27 mouse cellular contexts compared by ENCODE assay signal in genomic region chr9:42277162-42277561, GRCm38 (mm10).
"Had no signal": no experiment of that assay in that cellular context is flagged by ENCODE, and none has a peak within 500 bp of the region (broad histone marks: within the 10 kb centered on the region; RNA-seq: fewer than 3 reads in every experiment).

No protein-coding gene starts in this region.

- ATAC-seq: hindbrain, embryonic 16.5 days; inflammation-experienced regulatory T-cells, adult 6 months; intestine, embryonic 15.5 days; intestine, postnatal 0 days; liver, postnatal 0 days had no signal

- H3K27ac ChIP-seq: gastrocnemius, adult 2 months; heart, adult 2 months; heart, embryonic 13.5 days; heart, embryonic 15.5 days; hindbrain, embryonic 10.5 days; hindbrain, embryonic 12.5 days; hindbrain, embryonic 14.5 days; intestine, embryonic 15.5 days; layer of hippocampus, adult 2 months; left cerebral cortex, adult 2 months; limb, embryonic 10.5 days; limb, embryonic 12.5 days; liver, embryonic 13.5 days; liver, embryonic 15.5 days had no signal

- H3K27me3 ChIP-seq: heart, embryonic 15.5 days; hindbrain, embryonic 12.5 days; intestine, embryonic 15.5 days; limb, embryonic 12.5 days; liver, embryonic 13.5 days; liver, embryonic 15.5 days had no signal

- H3K4me1 ChIP-seq: heart, embryonic 13.5 days; heart, embryonic 15.5 days; hindbrain, embryonic 10.5 days; hindbrain, embryonic 12.5 days; intestine, embryonic 15.5 days; limb, embryonic 10.5 days; limb, embryonic 12.5 days; liver, embryonic 13.5 days had no signal

- H3K9me3 ChIP-seq: heart, embryonic 13.5 days; heart, embryonic 15.5 days; hindbrain, embryonic 10.5 days; hindbrain, embryonic 12.5 days; intestine, embryonic 15.5 days; limb, embryonic 10.5 days; limb, embryonic 12.5 days; liver, embryonic 13.5 days; liver, embryonic 15.5 days had no signal

- H3K9ac ChIP-seq: heart, embryonic 13.5 days; heart, embryonic 15.5 days; hindbrain, embryonic 12.5 days; hindbrain, embryonic 14.5 days; intestine, embryonic 15.5 days; limb, embryonic 12.5 days; liver, embryonic 13.5 days; liver, embryonic 15.5 days; liver, postnatal 0 days had no signal

- H3K4me3 ChIP-seq: gastrocnemius, adult 2 months; heart, adult 2 months; heart, embryonic 13.5 days; heart, embryonic 15.5 days; hindbrain, embryonic 10.5 days; hindbrain, embryonic 12.5 days; intestine, embryonic 15.5 days; layer of hippocampus, adult 2 months; left cerebral cortex, adult 2 months; limb, embryonic 10.5 days; limb, embryonic 12.5 days; liver, embryonic 13.5 days; liver, embryonic 15.5 days had no signal

- H3K36me3 ChIP-seq: heart, embryonic 13.5 days; heart, embryonic 15.5 days; hindbrain, embryonic 10.5 days; hindbrain, embryonic 12.5 days; intestine, embryonic 15.5 days; limb, embryonic 10.5 days; limb, embryonic 12.5 days; liver, embryonic 13.5 days; liver, embryonic 15.5 days had no signal

- H3K4me2 ChIP-seq: heart, embryonic 13.5 days; heart, embryonic 15.5 days; hindbrain, embryonic 12.5 days; hindbrain, embryonic 14.5 days; intestine, embryonic 15.5 days; limb, embryonic 12.5 days; liver, embryonic 13.5 days; liver, embryonic 15.5 days had no signal

- DNase-seq: gastrocnemius, adult 2 months; gastrocnemius, postnatal 10 days; gastrocnemius, postnatal 25 days; heart, adult 2 months; heart, postnatal 4 days; kidney, adult 18-20 months; kidney, adult 8-10 months; kidney, postnatal 10 days; kidney, postnatal 25 days; kidney, postnatal 4 days; liver; liver, embryonic 13.5 days; liver, postnatal 0 days had no signal
